Mouse (Mus musculus): ENCODE results near the gene Tgif2lx1. TPM values are rescaled to one million over a fixed set of nuclear protein-coding genes. Genes with fewer than 3 reads are reported as not detected.
"Not testable (repeated sequence)": the region's sequence is repeated elsewhere in the genome, so short reads cannot be mapped to it uniquely, and the experiment has no call there.

Gene Tgif2lx1
- polyA plus RNA-seq (2015; fragmentation: Nextera tagmentation; extraction: Ambion mirVana), result not detected in 2 replicates

DNA sequence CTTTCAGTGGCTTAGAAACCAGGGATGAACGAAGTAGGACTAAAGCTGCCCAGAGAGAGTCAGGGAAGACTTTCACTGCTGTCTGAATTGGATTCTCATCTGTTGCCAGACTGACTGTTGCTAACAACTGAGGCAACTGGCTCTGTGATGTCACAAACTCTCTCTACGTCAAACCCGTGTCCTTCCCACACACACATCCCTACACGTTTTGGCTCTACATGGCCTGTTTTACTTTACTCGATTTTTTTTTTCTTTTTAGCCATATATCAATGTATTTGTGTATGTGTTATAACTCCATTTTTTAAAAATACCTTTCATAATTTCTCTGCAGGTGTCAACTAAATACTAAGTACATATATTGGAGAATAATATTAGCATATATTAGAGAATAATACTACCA lies at the start of gene Tgif2lx1:
Tgif2lx1 (minus strand) TSS at position 101 of the 400 bp plus-strand sequence.
- not testable (repeated sequence) for H3K27me3 ChIP-seq (ENCODE audit: control insufficient read depth, insufficient read depth, low read length); H3K4me3 ChIP-seq (ENCODE audit: low read depth, low read length); DNase-seq (ENCODE audit: low spot score); H3K9ac ChIP-seq (ENCODE audit: low read length); H3K4me1 ChIP-seq (replicated peaks; ENCODE audit: control insufficient read depth, insufficient read depth); H3K36me3 ChIP-seq (ENCODE audit: control insufficient read depth, insufficient read depth, low read length); H3K9me3 ChIP-seq (ENCODE audit: control insufficient read depth, low read length); H3K27ac ChIP-seq (replicated peaks); ATAC-seq (ENCODE audit: low FRiP score, low TSS enrichment); H3K4me2 ChIP-seq (replicated peaks; ENCODE audit: low read depth)
- no CpG with 5 or more reads among the region's 5 CpGs for WGBS

Other genes with a start within 250 kb of the Tgif2lx1 start
- not detected in 2 replicates for gene Tgif2lx2, start 53.5 kb downstream of the Tgif2lx1 start, polyA plus RNA-seq (2015; fragmentation: Nextera tagmentation; extraction: Ambion mirVana)